Mouse (Mus musculus): ENCODE measurements around the gene C1qtnf12. TPM values are rescaled to one million over a fixed set of nuclear protein-coding genes. Genes with fewer than 3 reads are reported as not detected.

C1qtnf12 gene
- total and polyA plus RNA-seq, 3 experiments, result 21.1 to 25.0 (median 24.5) TPM

DNA sequence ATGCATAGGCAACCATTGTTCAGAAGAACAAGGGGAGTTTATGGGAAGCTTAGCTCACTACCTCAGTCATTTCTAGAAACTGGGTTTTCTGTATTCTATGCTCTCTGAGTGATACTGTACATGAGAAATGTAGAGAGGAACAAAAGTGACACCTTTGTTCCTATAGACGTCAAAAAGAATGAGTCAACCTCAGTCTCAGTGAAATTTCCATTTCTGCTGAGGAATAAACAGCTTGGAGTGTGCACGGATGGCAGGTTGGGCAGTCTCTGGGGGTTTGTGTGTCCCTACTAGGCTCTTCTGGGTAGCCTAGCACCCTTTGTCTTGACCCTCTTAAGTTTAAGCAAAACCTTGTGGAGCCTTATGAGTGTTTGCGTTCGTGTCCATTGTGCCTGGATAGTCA is 46.3 kb downstream of the C1qtnf12 start:
- H3K79me2 ChIP-seq (replicated peaks; ENCODE audit: control insufficient read depth, extremely low read depth, insufficient read depth, poor library complexity, severe bottlenecking), result no peaks in the 10 kb centered on the region; the same call in 1 of the 2 replicates
- in situ Hi-C loops (cut with MboI; ENCODE audit: low pct_ligation_motif_present, low pct_unique_long_range_greater_than_20kb, low sequenced_read_pairs), result no loop called here
- TF ChIP-seq JUND (conservative IDR thresholded peaks at IDR 0.05; ENCODE audit: low read depth, low read length), result peak; percentile 95
- TF ChIP-seq EP300 (IDR thresholded peaks at IDR 0.05; ENCODE audit: low read length), result peak; percentile 95
- no peak; the same call in 1 of the 2 replicates for TF ChIP-seq ZMIZ1 (IDR thresholded peaks at IDR 0.05; ENCODE audit: low read depth, low read length)
- TF ChIP-seq CHD1 (IDR thresholded peaks at IDR 0.05; ENCODE audit: low read depth, low read length), result no peak
- TF ChIP-seq USF1 (IDR thresholded peaks at IDR 0.05; ENCODE audit: low read depth, low read length), result no peak
- no peak for TF ChIP-seq MXI1 (IDR thresholded peaks at IDR 0.05; ENCODE audit: low read depth, low read length)
- no peak for TF ChIP-seq CTCF (conservative IDR thresholded peaks at IDR 0.05 in 1 of 2, IDR thresholded peaks at IDR 0.05 in 1 of 2; ENCODE audit: low read depth in 2 of 2, low read length in 2 of 2)
- TF ChIP-seq TBP (conservative IDR thresholded peaks at IDR 0.05; ENCODE audit: low read depth, low read length), result no peak
- no peak for TF ChIP-seq USF2 (conservative IDR thresholded peaks at IDR 0.05; ENCODE audit: low read depth, low read length)
- TF ChIP-seq MYC (IDR thresholded peaks at IDR 0.05; ENCODE audit: low read depth, low read length), result no peak
- TF ChIP-seq BHLHE40 (IDR thresholded peaks at IDR 0.05; ENCODE audit: low read depth, low read length), result peak; percentile 81
- TF ChIP-seq MAX (IDR thresholded peaks at IDR 0.05; ENCODE audit: low read length), result no peak; the same call in 1 of the 2 replicates
- no peak for TF ChIP-seq RAD21 (IDR thresholded peaks at IDR 0.05; ENCODE audit: low read depth, low read length)
- TF ChIP-seq HCFC1 (IDR thresholded peaks at IDR 0.05; ENCODE audit: low read depth, low read length), result peak; percentile 23; the same call in 1 of the 2 replicates
- TF ChIP-seq SMC3 (IDR thresholded peaks at IDR 0.05; ENCODE audit: low read depth, low read length), result no peak
- peak; percentile 70; the same call in 1 of the 2 replicates for TF ChIP-seq TCF12 (IDR thresholded peaks at IDR 0.05; ENCODE audit: low read depth, low read length)
- peak; percentile 12; the same call in 1 of the 2 replicates for TF ChIP-seq ELF1 (IDR thresholded peaks at IDR 0.05; ENCODE audit: low read depth, low read length)
- TF ChIP-seq MEF2A (IDR thresholded peaks at IDR 0.05; ENCODE audit: borderline replicate concordance, low read depth, low read length), result peak; percentile 79
- TF ChIP-seq MAFK (IDR thresholded peaks at IDR 0.05; ENCODE audit: insufficient replicate concordance, low read length), result 0 out of 2 replicates have a peak, but pooled peaks have one; percentile 31
- no peak for TF ChIP-seq NRF1 (IDR thresholded peaks at IDR 0.05; ENCODE audit: low read depth, low read length)
- TF ChIP-seq SIN3A (IDR thresholded peaks at IDR 0.05; ENCODE audit: low read length), result peak; percentile 83; the same call in 1 of the 2 replicates
- peak; percentile 94 for TF ChIP-seq IRF4 (IDR thresholded peaks at IDR 0.05; ENCODE audit: low read depth, low read length)
- TF ChIP-seq KAT2A (IDR thresholded peaks at IDR 0.05; ENCODE audit: insufficient replicate concordance, low read length), result 0 out of 2 replicates have a peak, but pooled peaks have one; percentile 15
- TF ChIP-seq GABPA (IDR thresholded peaks at IDR 0.05; ENCODE audit: insufficient replicate concordance, low read depth, low read length), result no peak
- TF ChIP-seq NELFE (IDR thresholded peaks at IDR 0.05; ENCODE audit: low read depth, low read length), result no peak
- TF ChIP-seq ZC3H11A (IDR thresholded peaks at IDR 0.05; ENCODE audit: low read depth, low read length), result no peak
- no peak for TF ChIP-seq PAX5 (IDR thresholded peaks at IDR 0.05; ENCODE audit: low read length)
- TF ChIP-seq UBTF (IDR thresholded peaks at IDR 0.05; ENCODE audit: low read depth, low read length), result no peak
- no peak for TF ChIP-seq POLR2A (IDR thresholded peaks at IDR 0.05; ENCODE audit: low read depth, low read length)
- peak; percentile 97 for TF ChIP-seq ETS1 (conservative IDR thresholded peaks at IDR 0.05; ENCODE audit: low read depth, low read length)
- TF ChIP-seq POLR2AphosphoS2 (IDR thresholded peaks at IDR 0.05; ENCODE audit: low read depth, low read length), result no peak
- TF ChIP-seq CHD2 (IDR thresholded peaks at IDR 0.05; ENCODE audit: low read length), result peak; percentile 76
- TF ChIP-seq MAZ (IDR thresholded peaks at IDR 0.05; ENCODE audit: low read depth, low read length), result peak; percentile 70; the same call in 1 of the 2 replicates
- peak; percentile 96 for TF ChIP-seq RCOR1 (conservative IDR thresholded peaks at IDR 0.05; ENCODE audit: low read depth, low read length)
- TF ChIP-seq ZNF384 (IDR thresholded peaks at IDR 0.05; ENCODE audit: low read depth, low read length), result no peak
- TF ChIP-seq ZKSCAN1 (IDR thresholded peaks at IDR 0.05; ENCODE audit: borderline replicate concordance, low read depth, low read length), result peak; percentile 18; the same call in 1 of the 2 replicates
- no peak for TF ChIP-seq E2F4 (IDR thresholded peaks at IDR 0.05; ENCODE audit: insufficient replicate concordance, low read depth, low read length)
- peak; percentile 97 for TF ChIP-seq JUN (IDR thresholded peaks at IDR 0.05; ENCODE audit: insufficient read depth, low read depth, low read length)
- dilution Hi-C loops (cut with MboI; ENCODE audit: extremely low pct_ligation_motif_present, extremely low pct_unique_long_range_greater_than_20kb, low sequenced_read_pairs), result no loop called here
- no peaks in the 10 kb centered on the region for H3K9me3 ChIP-seq (replicated peaks; ENCODE audit: low read length)
- H3K9ac ChIP-seq (ENCODE audit: insufficient read depth, low read depth), result no peak overlapping the region
- H3K4me1 ChIP-seq (ENCODE audit: control insufficient read depth in 1 of 2, insufficient read depth in 2 of 2), result peaks cover 9 to 38% of the 10 kb centered on the region in 2 experiments
- H3K36me3 ChIP-seq (replicated peaks in 1 of 2; ENCODE audit: control insufficient read depth in 1 of 2, insufficient read depth in 1 of 2, low read length in 1 of 2), result peaks cover 67 to 91% of the 10 kb centered on the region in 2 experiments
- H3K27me3 ChIP-seq (replicated peaks), result no peaks in the 10 kb centered on the region
- H3K4me2 ChIP-seq (ENCODE audit: insufficient read depth, low read depth, poor library complexity, severe bottlenecking), result no peak overlapping the region
- H3K27ac ChIP-seq (ENCODE audit: insufficient read depth, low read depth), result peak overlapping the region; percentile 69
- DNase-seq (ENCODE audit: extremely low read depth), result no peak
- H3K4me3 ChIP-seq (replicated peaks in 1 of 3; ENCODE audit: low read depth in 2 of 3, low read length in 2 of 3, poor library complexity in 1 of 3), result no peak overlapping the region
